Mouse (Mus musculus): ENCODE measurements around the gene Fbxo36. TPM values are rescaled to one million over a fixed set of nuclear protein-coding genes. Genes with fewer than 3 reads are reported as not detected.

Fbxo36 gene
- total RNA-seq, 2 experiments from 2014 or later = 0.41 to 8.7 TPM

DNA sequence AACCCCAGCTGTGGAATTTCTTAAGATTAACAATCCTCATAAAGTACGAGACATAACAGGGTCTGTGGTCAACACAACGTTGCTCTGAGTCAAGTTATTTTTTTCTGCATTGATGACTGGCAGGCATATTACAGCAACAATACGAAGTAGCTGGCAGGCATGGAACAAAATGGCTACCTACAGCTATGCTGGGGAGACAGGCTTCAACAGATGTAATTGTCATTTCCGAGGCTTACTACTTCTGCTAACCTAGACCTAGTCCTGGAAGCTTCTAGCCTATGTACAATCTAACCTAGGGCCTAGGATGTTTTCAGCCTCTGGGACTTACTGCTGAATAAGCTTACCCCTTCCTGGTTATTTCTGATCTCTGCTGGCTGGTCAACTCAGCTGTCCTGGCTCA lies 99.8 kb downstream of the Fbxo36 start:
- ATAC-seq (replicated peaks; ENCODE audit: poor library complexity, severe bottlenecking) = no peak

DNA sequence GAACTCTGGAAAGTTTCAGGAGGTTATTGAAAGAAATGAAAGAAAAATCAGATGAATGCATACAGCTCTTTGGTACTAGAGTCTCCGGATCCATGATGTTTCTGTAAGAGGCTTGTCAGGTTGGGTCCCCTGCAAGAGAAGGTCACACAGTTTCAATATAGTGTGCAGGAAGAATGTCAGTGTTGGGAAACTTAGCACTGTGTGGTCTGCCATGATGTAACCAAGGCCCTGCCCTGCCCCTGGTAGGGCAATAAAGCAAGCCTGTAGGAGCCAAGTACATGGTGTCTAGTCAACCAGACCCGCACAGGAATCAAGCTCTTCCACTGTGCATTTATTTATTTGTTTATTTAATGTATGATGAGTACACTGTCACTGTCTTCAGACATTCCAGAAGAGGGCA lies 100.7 kb downstream of the Fbxo36 start:
- ATAC-seq (replicated peaks; ENCODE audit: poor library complexity, severe bottlenecking) = peak; percentile 69

DNA sequence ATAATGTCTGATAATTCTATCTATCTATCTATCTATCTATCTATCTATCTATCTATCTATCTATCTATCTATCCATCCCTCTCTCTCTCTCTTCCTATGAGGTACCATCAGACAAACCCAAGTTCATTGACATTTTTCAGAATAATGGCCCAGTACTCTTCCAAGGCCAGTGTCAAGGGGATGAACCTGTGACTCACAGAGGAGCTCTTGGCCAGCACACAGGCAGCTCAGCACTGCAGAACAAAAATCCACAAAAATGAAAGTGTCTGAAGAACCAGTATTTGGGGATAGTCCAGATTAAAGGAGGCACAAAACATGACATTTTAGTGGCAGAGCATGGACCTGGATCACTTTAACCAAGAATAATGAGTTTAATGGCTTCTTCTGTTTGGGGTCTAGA lies 103.0 kb downstream of the Fbxo36 start:
- no peak for ATAC-seq (replicated peaks; ENCODE audit: poor library complexity, severe bottlenecking)

DNA sequence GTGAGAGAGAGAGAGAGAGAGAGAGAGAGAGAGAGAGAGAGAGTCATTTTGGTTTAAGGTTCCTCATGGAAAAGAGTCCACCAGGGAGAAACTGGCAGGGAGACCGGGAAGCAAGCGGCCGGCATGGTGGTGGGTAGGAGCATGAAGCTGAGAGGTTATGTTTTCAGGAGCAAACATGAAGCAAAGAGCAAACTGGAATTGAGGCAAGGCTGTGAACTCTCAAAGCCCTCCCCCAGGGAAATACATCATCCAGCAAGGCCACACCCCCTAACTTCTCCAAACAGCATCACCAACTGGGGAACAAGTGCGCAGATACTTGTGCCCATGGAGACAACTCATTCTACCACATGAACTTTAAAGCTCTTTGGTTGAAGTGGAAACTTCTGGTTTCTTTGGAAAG lies 103.9 kb downstream of the Fbxo36 start:
- ATAC-seq (replicated peaks; ENCODE audit: poor library complexity, severe bottlenecking) = no peak

DNA sequence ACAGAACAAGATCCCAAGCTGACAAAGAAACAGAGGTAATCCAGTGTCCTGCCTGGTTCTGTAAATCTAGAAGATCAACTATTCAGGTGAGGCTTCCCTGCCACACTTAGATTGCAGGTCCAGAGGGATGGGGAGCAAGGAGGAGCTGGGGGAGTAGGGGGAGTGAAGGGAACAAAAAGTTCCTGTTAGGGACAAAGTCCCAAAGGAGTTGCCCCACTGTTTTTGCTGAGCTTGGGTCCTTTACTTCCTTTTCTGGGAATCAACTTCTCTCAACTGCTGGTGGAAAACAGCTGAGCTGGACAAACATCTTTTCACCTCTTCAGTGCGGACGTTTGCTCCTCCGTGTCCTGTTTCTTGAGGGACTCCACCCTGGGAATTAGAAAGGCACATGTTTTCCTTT lies 106.3 kb downstream of the Fbxo36 start:
- no peak for ATAC-seq (replicated peaks; ENCODE audit: poor library complexity, severe bottlenecking)

DNA sequence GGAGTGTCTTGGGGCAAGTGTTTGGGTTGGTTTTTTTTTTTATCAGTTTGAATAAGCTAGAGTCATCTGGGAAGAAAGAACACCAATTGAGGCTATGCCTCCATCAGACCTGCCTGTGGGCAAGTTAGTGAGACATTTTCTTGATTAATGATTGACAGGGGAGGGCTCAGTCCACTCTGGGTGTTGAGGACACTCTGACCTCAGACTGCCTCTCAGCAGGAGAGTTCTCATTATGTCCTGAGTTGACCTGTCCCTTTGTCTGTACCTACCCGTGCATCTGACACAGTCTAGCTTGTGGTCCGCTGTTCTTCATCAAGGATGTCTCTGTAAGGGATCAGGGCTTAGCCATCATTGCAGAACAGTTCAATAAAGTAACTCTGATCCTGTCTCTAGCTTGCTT lies 107.7 kb downstream of the Fbxo36 start:
- ATAC-seq (replicated peaks; ENCODE audit: poor library complexity, severe bottlenecking) = no peak

Other genes starting within 250 kb of the Fbxo36 start
- gene Dner, start 143.6 kb upstream of the Fbxo36 start, total RNA-seq (2014; fragmentation: Nextera tagmentation) = not detected in 2 replicates
- gene Dner, start 143.6 kb upstream of the Fbxo36 start, total RNA-seq (2017) = not detected in 2 replicates
- gene Trip12, start 675 bp downstream of the Fbxo36 start, total RNA-seq (2014; fragmentation: Nextera tagmentation) = 106 and 145 TPM in 2 replicates
- 138 and 204 TPM in 2 replicates for gene Trip12, start 675 bp downstream of the Fbxo36 start, total RNA-seq (2017)
- not detected in 2 replicates for gene Slc16a14, start 95.3 kb downstream of the Fbxo36 start, total RNA-seq (2014; fragmentation: Nextera tagmentation)
- not detected in 2 replicates for gene Slc16a14, start 95.3 kb downstream of the Fbxo36 start, total RNA-seq (2017)

All from granulocyte monocyte progenitor cell, adult 5-6 weeks (primary cell).